Mouse (Mus musculus): ENCODE measurements at regions not wholly inside any gene's neighbourhood (a gene's known extent, or its start where the extent isn't known, plus 50 kb on each side); places are given as distances from the start of the nearest gene placed in this dataset.

GRCm38 (mm10) chr12:27595576-27595975 lies 253.2 kb upstream of the Sox11 start:
- no peaks in the 10 kb centered on the region for H3K9me3 ChIP-seq (replicated peaks; ENCODE audit: insufficient read depth, low read length)
- no peaks in the 10 kb centered on the region for H3K27me3 ChIP-seq (ENCODE audit: control insufficient read depth in 1 of 2, insufficient read depth in 2 of 2, low read length in 2 of 2)
- no peak overlapping the region for H3K27ac ChIP-seq (ENCODE audit: control insufficient read depth, low read depth, low read length)
- H3K36me3 ChIP-seq (ENCODE audit: control insufficient read depth in 1 of 2, insufficient read depth in 2 of 2, low read length in 2 of 2): no peaks in the 10 kb centered on the region
- TF ChIP-seq EP300 (IDR thresholded peaks at IDR 0.05; ENCODE audit: low read depth in 1 of 2, low read length in 2 of 2) (no peak), SMC3 (IDR thresholded peaks at IDR 0.05; ENCODE audit: low read depth, low read length) (no peak), UBTF (IDR thresholded peaks at IDR 0.05; ENCODE audit: borderline replicate concordance, insufficient read depth, low read depth, low read length) (no peak), ZNF384 (IDR thresholded peaks at IDR 0.05; ENCODE audit: low read depth, low read length) (no peak)
- no peak overlapping the region for H3K9ac ChIP-seq (ENCODE audit: control insufficient read depth, low read depth, low read length, poor library complexity, severe bottlenecking)
- no peaks in the 10 kb centered on the region for H3K4me1 ChIP-seq (ENCODE audit: control insufficient read depth in 1 of 2, insufficient read depth in 2 of 2, low read length in 2 of 2)
- H3K79me2 ChIP-seq (ENCODE audit: control insufficient read depth, insufficient read depth, low read length, poor library complexity): no peaks in the 10 kb centered on the region
- H3K4me3 ChIP-seq (ENCODE audit: control insufficient read depth in 1 of 2, insufficient read depth in 1 of 2, low read depth in 2 of 2, low read length in 2 of 2): no peak overlapping the region
- no peak for DNase-seq (ENCODE audit: low read depth, low spot score)

DNA sequence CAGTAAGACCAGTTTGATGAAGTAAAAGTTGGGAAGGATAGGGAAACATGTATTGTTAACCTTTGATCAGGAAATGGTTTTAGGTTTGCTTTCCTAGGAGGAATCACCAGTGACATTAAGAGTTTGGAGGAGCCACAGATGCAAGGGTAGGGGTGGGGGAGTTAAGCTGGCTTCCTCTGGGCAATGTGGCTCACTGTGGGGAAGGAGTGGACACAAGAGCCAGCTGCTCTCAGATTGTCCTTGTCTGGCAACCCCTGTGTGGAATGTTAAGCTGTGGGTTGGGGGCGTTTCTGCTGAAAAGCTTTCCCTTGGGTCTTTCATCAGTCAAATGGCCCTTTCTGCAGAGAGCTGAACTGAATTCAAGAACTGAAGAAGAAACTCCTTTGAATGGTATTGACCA lies 251.1 kb upstream of the Sox11 start:
- no peak for TF ChIP-seq E2F4 (IDR thresholded peaks at IDR 0.05; ENCODE audit: borderline replicate concordance, low read depth, low read length)
- no peak for TF ChIP-seq TAL1 (IDR thresholded peaks at IDR 0.05; ENCODE audit: low read length)
- TF ChIP-seq POLR2AphosphoS5 (IDR thresholded peaks at IDR 0.05; ENCODE audit: borderline replicate concordance, low read depth, low read length): no peak
- TF ChIP-seq ETS1 (IDR thresholded peaks at IDR 0.05; ENCODE audit: low read depth, low read length): no peak
- TF ChIP-seq EP300 (IDR thresholded peaks at IDR 0.05; ENCODE audit: low read depth in 1 of 2, low read length in 2 of 2): no peak
- no peak for TF ChIP-seq ZMIZ1 (IDR thresholded peaks at IDR 0.05; ENCODE audit: low read depth, low read length)
- no peak for TF ChIP-seq TBP (IDR thresholded peaks at IDR 0.05; ENCODE audit: low read depth, low read length)
- no peak for DNase-seq (ENCODE audit: low read depth, low spot score)
- Histone ChIP-seq H3K4me3 (ENCODE audit: control insufficient read depth in 1 of 2, insufficient read depth in 1 of 2, low read depth in 2 of 2, low read length in 2 of 2) (no peak overlapping the region), H3K9ac (ENCODE audit: control insufficient read depth, low read depth, low read length, poor library complexity, severe bottlenecking) (no peak overlapping the region), H3K27me3 (ENCODE audit: control insufficient read depth in 1 of 2, insufficient read depth in 2 of 2, low read length in 2 of 2) (no peaks in the 10 kb centered on the region), H3K36me3 (ENCODE audit: control insufficient read depth in 1 of 2, insufficient read depth in 2 of 2, low read length in 2 of 2) (no peaks in the 10 kb centered on the region), H3K27ac (ENCODE audit: control insufficient read depth, low read depth, low read length) (no peak overlapping the region), H3K79me2 (ENCODE audit: control insufficient read depth, insufficient read depth, low read length, poor library complexity) (no peaks in the 10 kb centered on the region), H3K9me3 (replicated peaks; ENCODE audit: insufficient read depth, low read length) (no peaks in the 10 kb centered on the region), H3K4me1 (ENCODE audit: control insufficient read depth in 1 of 2, insufficient read depth in 2 of 2, low read length in 2 of 2) (no peaks in the 10 kb centered on the region)

DNA sequence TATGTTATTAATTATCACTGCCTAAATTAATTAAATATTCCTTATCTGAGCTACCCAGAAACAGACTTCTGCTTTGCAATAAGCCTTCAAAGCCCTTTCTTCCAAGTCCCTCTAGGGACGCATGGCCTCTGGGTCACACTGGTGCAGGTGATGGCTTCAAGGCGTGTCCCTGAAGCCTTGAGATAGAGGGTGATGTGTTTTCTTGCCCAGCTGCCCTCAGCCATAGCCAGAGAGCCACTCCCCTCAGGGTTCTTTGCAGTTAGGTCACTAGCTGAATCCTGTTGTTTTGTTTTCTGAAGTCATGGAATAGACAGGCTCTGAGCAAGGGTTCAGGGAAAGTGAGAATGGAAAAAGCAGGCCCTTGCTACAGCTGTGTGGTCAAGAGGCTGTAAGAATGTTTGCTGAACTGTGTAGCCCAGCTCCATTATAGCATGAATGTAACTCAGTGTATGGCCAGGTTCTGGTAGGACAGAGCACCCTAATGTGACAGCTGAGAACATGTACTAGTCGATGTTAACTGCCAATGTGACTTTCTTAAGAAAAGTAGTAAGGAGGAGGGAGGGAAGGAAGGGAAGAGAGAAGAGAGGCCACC lies 233.8 kb upstream of the Sox11 start:
- TF ChIP-seq MXI1 (IDR thresholded peaks at IDR 0.05; ENCODE audit: low read depth, low read length): no peak
- no peak for TF ChIP-seq CTCF (IDR thresholded peaks at IDR 0.05 in 2 of 3, conservative IDR thresholded peaks at IDR 0.05 in 1 of 3; ENCODE audit: control insufficient read depth in 1 of 3, insufficient read depth in 1 of 3, low read depth in 2 of 3, low read length in 3 of 3, poor library complexity in 1 of 3, severe bottlenecking in 1 of 3)
- no peak for TF ChIP-seq ZC3H11A (IDR thresholded peaks at IDR 0.05; ENCODE audit: low read depth, low read length)
- TF ChIP-seq HCFC1 (IDR thresholded peaks at IDR 0.05; ENCODE audit: low read depth, low read length): no peak
- TF ChIP-seq ELF1 (IDR thresholded peaks at IDR 0.05; ENCODE audit: low read depth, low read length): no peak
- no peak for TF ChIP-seq ETS1 (IDR thresholded peaks at IDR 0.05; ENCODE audit: low read depth, low read length)
- no peak for TF ChIP-seq MAZ (IDR thresholded peaks at IDR 0.05; ENCODE audit: low read depth, low read length)
- no peak for TF ChIP-seq BHLHE40 (IDR thresholded peaks at IDR 0.05; ENCODE audit: borderline replicate concordance, low read depth, low read length)
- TF ChIP-seq MYC (IDR thresholded peaks at IDR 0.05; ENCODE audit: low read depth, low read length): no peak
- no peak for TF ChIP-seq UBTF (IDR thresholded peaks at IDR 0.05; ENCODE audit: borderline replicate concordance, insufficient read depth, low read depth, low read length)
- Histone ChIP-seq H3K79me2 (ENCODE audit: control insufficient read depth, insufficient read depth, low read length, poor library complexity) (no peaks in the 10 kb centered on the region), H3K9me3 (replicated peaks; ENCODE audit: insufficient read depth, low read length) (no peaks in the 10 kb centered on the region), H3K4me1 (ENCODE audit: control insufficient read depth in 1 of 2, insufficient read depth in 2 of 2, low read length in 2 of 2) (no peaks in the 10 kb centered on the region), H3K27ac (ENCODE audit: control insufficient read depth, low read depth, low read length) (no peak overlapping the region), H3K9ac (ENCODE audit: control insufficient read depth, low read depth, low read length, poor library complexity, severe bottlenecking) (no peak overlapping the region), H3K4me3 (ENCODE audit: control insufficient read depth in 1 of 2, insufficient read depth in 1 of 2, low read depth in 2 of 2, low read length in 2 of 2) (no peak overlapping the region), H3K36me3 (ENCODE audit: control insufficient read depth in 1 of 2, insufficient read depth in 2 of 2, low read length in 2 of 2) (no peaks in the 10 kb centered on the region), H3K27me3 (ENCODE audit: control insufficient read depth in 1 of 2, insufficient read depth in 2 of 2, low read length in 2 of 2) (no peaks in the 10 kb centered on the region)
- no peak for DNase-seq (ENCODE audit: low read depth, low spot score)

Data from MEL (cell line).